In the genomic region with DNA sequence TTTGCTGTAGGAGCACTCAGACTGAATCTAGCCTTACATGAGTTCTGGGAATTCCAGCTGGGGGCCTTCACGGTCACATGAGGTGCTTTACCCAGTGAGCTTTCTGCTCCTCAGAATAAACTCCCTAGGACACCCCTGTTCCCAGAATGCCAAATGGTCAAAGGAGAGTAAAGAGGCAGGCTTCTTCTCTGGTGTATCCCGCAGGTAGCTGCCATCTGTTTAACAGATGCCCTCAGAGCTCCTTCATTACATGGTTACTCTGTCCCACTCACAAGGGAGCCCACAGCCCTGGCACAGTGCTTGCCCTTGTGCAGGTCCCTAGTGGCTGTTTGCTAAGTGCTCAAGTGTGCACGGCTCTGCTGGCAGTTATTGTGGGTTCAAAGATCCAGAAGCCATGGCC, we compare ENCODE assay signal across 27 mouse cellular contexts. TPM values are rescaled to one million over a fixed set of nuclear protein-coding genes. Genes with fewer than 3 reads are reported as not detected.
DNase-seq lines count a peak whose midpoint lies in the region; ATAC-seq and TF ChIP-seq lines count a peak whose summit lies in the region.
"Had no signal": no experiment of that assay in that cellular context is flagged by ENCODE, and none has a peak within 500 bp of the region (broad histone marks: within the 10 kb centered on the region; RNA-seq: fewer than 3 reads in every experiment).

No protein-coding gene starts in this region.

- 84% methylated on average over 3 of the region's 3 CpGs for WGBS in forebrain, embryonic 10.5 days
- 76% methylated on average over 3 of the region's 3 CpGs for WGBS in forebrain, postnatal 0 days
- 78% methylated on average over 3 of the region's 3 CpGs for WGBS in intestine, postnatal 0 days

- peaks cover 45% of the 10 kb centered on the region for H3K36me3 ChIP-seq in forebrain, embryonic 10.5 days (replicated peaks)
- H3K36me3 ChIP-seq in forebrain, postnatal 0 days (ENCODE audit: insufficient read depth): no peaks in the 10 kb centered on the region
- H3K36me3 ChIP-seq in intestine, postnatal 0 days (ENCODE audit: control insufficient read depth, insufficient read depth): no peaks in the 10 kb centered on the region
- H3K36me3 ChIP-seq: embryonic facial prominence, embryonic 15.5 days; liver, embryonic 13.5 days had no signal

- no peak overlapping the region for H3K9ac ChIP-seq in forebrain, postnatal 0 days
- H3K9ac ChIP-seq in intestine, postnatal 0 days (ENCODE audit: low read depth, low read length): no peak overlapping the region
- H3K9ac ChIP-seq: embryonic facial prominence, embryonic 15.5 days; forebrain, embryonic 13.5 days; hindbrain, embryonic 12.5 days; liver, embryonic 13.5 days; midbrain, embryonic 13.5 days; neural tube, embryonic 13.5 days had no signal

- no peak overlapping the region for H3K4me3 ChIP-seq in forebrain, embryonic 10.5 days
- H3K4me3 ChIP-seq in forebrain, postnatal 0 days (ENCODE audit: low read depth, low read length): no peak overlapping the region
- H3K4me3 ChIP-seq in intestine, postnatal 0 days (ENCODE audit: low read depth, low read length): no peak overlapping the region
- H3K4me3 ChIP-seq: embryonic facial prominence, embryonic 15.5 days; forebrain, embryonic 13.5 days; hindbrain, embryonic 12.5 days; liver, embryonic 13.5 days; midbrain, embryonic 13.5 days; neural tube, embryonic 13.5 days had no signal

- no peak for ATAC-seq in forebrain, postnatal 0 days
- ATAC-seq in intestine, postnatal 0 days: no peak
- ATAC-seq in inflammation-experienced regulatory T-cells, adult 6 months: no peak
- ATAC-seq: activated CD4-positive, CD25-positive, alpha-beta regulatory T cell, adult 4 months; CD4-positive, CD25-positive, alpha-beta regulatory T cell, adult 4 months; forebrain, embryonic 13.5 days; hindbrain, postnatal 0 days; intestine, embryonic 16.5 days; lung, postnatal 0 days; midbrain, embryonic 13.5 days had no signal

- H3K9me3 ChIP-seq in forebrain, embryonic 10.5 days: no peaks in the 10 kb centered on the region
- H3K9me3 ChIP-seq in forebrain, postnatal 0 days (ENCODE audit: low read length): no peaks in the 10 kb centered on the region
- H3K9me3 ChIP-seq in intestine, postnatal 0 days (ENCODE audit: control insufficient read depth): no peaks in the 10 kb centered on the region
- H3K9me3 ChIP-seq: embryonic facial prominence, embryonic 15.5 days; forebrain, embryonic 13.5 days; hindbrain, embryonic 12.5 days; liver, embryonic 13.5 days; midbrain, embryonic 13.5 days; neural tube, embryonic 13.5 days had no signal

- no peak overlapping the region for H3K4me2 ChIP-seq in forebrain, postnatal 0 days (ENCODE audit: low read depth)
- no peak overlapping the region for H3K4me2 ChIP-seq in intestine, postnatal 0 days (replicated peaks; ENCODE audit: low read depth)
- H3K4me2 ChIP-seq: embryonic facial prominence, embryonic 15.5 days; forebrain, embryonic 13.5 days; hindbrain, embryonic 12.5 days; liver, embryonic 13.5 days; midbrain, embryonic 13.5 days; neural tube, embryonic 13.5 days had no signal

- H3K27me3 ChIP-seq in forebrain, embryonic 10.5 days (ENCODE audit: poor library complexity, severe bottlenecking): peaks cover 31% of the 10 kb centered on the region
- H3K27me3 ChIP-seq in forebrain, postnatal 0 days (ENCODE audit: insufficient read depth, low read length): no peaks in the 10 kb centered on the region
- H3K27me3 ChIP-seq in intestine, postnatal 0 days (replicated peaks; ENCODE audit: control insufficient read depth, insufficient read depth, low read length): peaks cover 13% of the 10 kb centered on the region; the same call in 1 of the 2 replicates
- H3K27me3 ChIP-seq: hindbrain, embryonic 12.5 days; midbrain, embryonic 13.5 days; neural tube, embryonic 13.5 days had no signal

- 0 out of 2 replicates have a peak overlapping the region, but pooled peaks have one; percentile 35 for H3K27ac ChIP-seq in forebrain, embryonic 10.5 days
- H3K27ac ChIP-seq in forebrain, postnatal 0 days (ENCODE audit: low read depth, low read length): no peak overlapping the region
- H3K27ac ChIP-seq in intestine, postnatal 0 days (ENCODE audit: low read depth, low read length): no peak overlapping the region
- H3K27ac ChIP-seq: embryonic facial prominence, embryonic 15.5 days; forebrain, embryonic 13.5 days; hindbrain, embryonic 12.5 days; hindbrain, postnatal 0 days; liver, embryonic 13.5 days; macrophage; midbrain, embryonic 13.5 days; neural tube, embryonic 13.5 days had no signal

- no peak for TF ChIP-seq CTCF in forebrain, postnatal 0 days (IDR thresholded peaks at IDR 0.05; ENCODE audit: low read depth)
- TF ChIP-seq CTCF in intestine, postnatal 0 days (IDR thresholded peaks at IDR 0.05; ENCODE audit: low read depth): no peak

- no peak for DNase-seq in forebrain, embryonic 10.5 days (ENCODE audit: extremely low spot score, low spot score)
- no peak for DNase-seq in forebrain, postnatal 0 days
- DNase-seq in cerebellum, adult 18-20 months: peak; percentile 57 to 63
- peak; percentile 62 to 69 for DNase-seq in cerebellum, postnatal 25 days
- no peak for DNase-seq in layer of hippocampus, postnatal 10 days (ENCODE audit: low spot score in 2 of 2)
- DNase-seq: adrenal gland, adult 8-10 months; gastrocnemius, postnatal 14 days; heart, postnatal 14 days; kidney, adult 9 months; kidney, postnatal 10 days; liver, embryonic 13.5 days; lung, adult 18-20 months had no signal

- H3K4me1 ChIP-seq in forebrain, embryonic 10.5 days: peaks cover 80% of the 10 kb centered on the region
- 0 out of 2 replicates have a peak, but pooled peaks cover 10% of the 10 kb centered on the region for H3K4me1 ChIP-seq in forebrain, postnatal 0 days (ENCODE audit: insufficient read depth)
- no peaks in the 10 kb centered on the region for H3K4me1 ChIP-seq in intestine, postnatal 0 days (replicated peaks; ENCODE audit: control insufficient read depth, insufficient read depth, low read length)

RNA-seq across cellular contexts. Expression of a gene that starts 6.3 kb away (rescaled TPM):
- 11.5 and 13.9 TPM in 2 replicates for polyA plus RNA-seq in forebrain, embryonic 10.5 days (2016; fragmentation: Nextera tagmentation; extraction: Ambion mirVana)
- total RNA-seq in forebrain, postnatal 0 days (2014; rRNA removed): 16.3 and 16.7 TPM in 2 replicates
- 3.1 and 3.2 TPM in 2 replicates for polyA plus RNA-seq in forebrain, postnatal 0 days (2015; fragmentation: Nextera tagmentation; extraction: Ambion mirVana)
- polyA plus RNA-seq in intestine, postnatal 0 days (2015; fragmentation: Nextera tagmentation; extraction: Ambion mirVana): 0.57 and 0.60 TPM in 2 replicates
- not detected for polyA plus RNA-seq in inflammation-experienced regulatory T-cells, adult 6 months (2017; shearing (Covaris generic))
- 1 to 10 TPM; 2.5 to 3.5 TPM for total RNA-seq in layer of hippocampus, postnatal 10 days (2021)
- total RNA-seq: granulocyte monocyte progenitor cell, adult 5-6 weeks; megakaryocyte-erythroid progenitor cell, adult 5-6 weeks had no signal
- polyA plus RNA-seq: activated CD4-positive, CD25-positive, alpha-beta regulatory T cell, adult 4 months; CD4-positive, CD25-positive, alpha-beta regulatory T cell, adult 4 months had no signal

RNA-seq across cellular contexts. Expression of a gene that starts 28.6 kb away (rescaled TPM):
- polyA plus RNA-seq in forebrain, embryonic 10.5 days (2016; fragmentation: Nextera tagmentation; extraction: Ambion mirVana): 32.6 and 35.6 TPM in 2 replicates
- 57.7 and 72.4 TPM in 2 replicates for total RNA-seq in forebrain, postnatal 0 days (2014; rRNA removed)
- 36.5 and 41.1 TPM in 2 replicates for polyA plus RNA-seq in forebrain, postnatal 0 days (2015; fragmentation: Nextera tagmentation; extraction: Ambion mirVana)
- 10.6 and 11.6 TPM in 2 replicates for polyA plus RNA-seq in intestine, postnatal 0 days (2015; fragmentation: Nextera tagmentation; extraction: Ambion mirVana)
- 1 to 10 TPM; 3.1 to 7.8 (median 6.2) TPM for polyA plus RNA-seq in inflammation-experienced regulatory T-cells, adult 6 months (2017; shearing (Covaris generic))
- total RNA-seq in layer of hippocampus, postnatal 10 days (2021): 10 to 100 TPM; 76.1 to 80.4 TPM

RNA-seq across cellular contexts. Expression of a gene that starts 59.3 kb away (rescaled TPM):
- 2.4 and 4.1 TPM in 2 replicates for polyA plus RNA-seq in forebrain, embryonic 10.5 days (2016; fragmentation: Nextera tagmentation; extraction: Ambion mirVana)
- total RNA-seq in forebrain, postnatal 0 days (2014; rRNA removed): 5.2 and 6.8 TPM in 2 replicates
- 6.8 and 8.5 TPM in 2 replicates for polyA plus RNA-seq in forebrain, postnatal 0 days (2015; fragmentation: Nextera tagmentation; extraction: Ambion mirVana)
- polyA plus RNA-seq in intestine, postnatal 0 days (2015; fragmentation: Nextera tagmentation; extraction: Ambion mirVana): 1.7 TPM in 2 replicates
- polyA plus RNA-seq in inflammation-experienced regulatory T-cells, adult 6 months (2017; shearing (Covaris generic)): 10 to 100 TPM; 29.7 to 51.9 (median 32.8) TPM
- 1 to 10 TPM; 6.4 to 7.1 TPM for total RNA-seq in layer of hippocampus, postnatal 10 days (2021)

Comparison
In these comparisons a context has a peak if more than half of its experiments do, and no peak if none do; other contexts are left out.
1. DNase-seq: peak in cerebellum, adult 18-20 months (2 of 2) and cerebellum, postnatal 25 days (2 of 2); none in forebrain, embryonic 10.5 days (single experiment), forebrain, postnatal 0 days (single experiment) and layer of hippocampus, postnatal 10 days (0 of 2).